Comparison of ENCODE assay signal across 8 mouse cellular contexts in genomic region chr6:71757039-71757894, GRCm38 (mm10). TPM values are rescaled to one million over a fixed set of nuclear protein-coding genes. Genes with fewer than 3 reads are reported as not detected.
DNase-seq lines count a peak whose midpoint lies in the region; ATAC-seq lines count a peak whose summit lies in the region.

No protein-coding gene starts in this region.

- H3K4me3 ChIP-seq in liver, embryonic 11.5 days (ENCODE audit: low read depth, low read length): no peak overlapping the region
- H3K4me3 ChIP-seq in neural tube, embryonic 11.5 days (ENCODE audit: low read depth, low read length): no peak overlapping the region

- H3K9me3 ChIP-seq in liver, embryonic 11.5 days (ENCODE audit: control insufficient read depth, low read length): no peaks in the 10 kb centered on the region
- H3K9me3 ChIP-seq in neural tube, embryonic 11.5 days (ENCODE audit: control insufficient read depth, low read length): no peaks in the 10 kb centered on the region

- peak; percentile 46 to 73 for DNase-seq in adrenal gland, adult (ENCODE audit: inconsistent age in 2 of 2, low spot score in 1 of 2)
- no peak for DNase-seq in adrenal gland, adult 18-20 months (ENCODE audit: low spot score in 2 of 2)
- DNase-seq in adrenal gland, postnatal 36 days: peak; percentile 40 to 55
- peak; percentile 62 to 69 for DNase-seq in frontal cortex, adult 2 months (ENCODE audit: extremely low spot score in 1 of 2, low spot score in 1 of 2)
- DNase-seq in liver, embryonic 11.5 days (ENCODE audit: low spot score): no peak
- DNase-seq in neural tube, embryonic 11.5 days (ENCODE audit: low spot score): peak; percentile 45
- DNase-seq in yolk sac, embryonic 10.5 days (ENCODE audit: low spot score): peak; percentile 17

- no peak overlapping the region for H3K27ac ChIP-seq in liver, embryonic 11.5 days (ENCODE audit: low read depth, low read length)
- no peak overlapping the region for H3K27ac ChIP-seq in neural tube, embryonic 11.5 days (ENCODE audit: low read depth, low read length)

- H3K36me3 ChIP-seq in liver, embryonic 11.5 days (ENCODE audit: control insufficient read depth, insufficient read depth, low read length): no peaks in the 10 kb centered on the region
- no peaks in the 10 kb centered on the region for H3K36me3 ChIP-seq in neural tube, embryonic 11.5 days (ENCODE audit: control insufficient read depth, insufficient read depth, low read length)

- no peaks in the 10 kb centered on the region for H3K27me3 ChIP-seq in liver, embryonic 11.5 days (replicated peaks; ENCODE audit: control insufficient read depth, insufficient read depth, low read length)
- H3K27me3 ChIP-seq in neural tube, embryonic 11.5 days (ENCODE audit: control insufficient read depth, insufficient read depth, low read length): no peaks in the 10 kb centered on the region

- H3K4me2 ChIP-seq in liver, embryonic 11.5 days: no peak overlapping the region
- H3K4me2 ChIP-seq in neural tube, embryonic 11.5 days (ENCODE audit: low read depth): no peak overlapping the region

- no peaks in the 10 kb centered on the region for H3K4me1 ChIP-seq in liver, embryonic 11.5 days (replicated peaks; ENCODE audit: control insufficient read depth, insufficient read depth, low read length)
- H3K4me1 ChIP-seq in neural tube, embryonic 11.5 days (ENCODE audit: control insufficient read depth, insufficient read depth, low read length): no peaks in the 10 kb centered on the region

- 48% methylated on average over 10 of the region's 10 CpGs for WGBS in liver, embryonic 11.5 days
- 59% methylated on average over 10 of the region's 10 CpGs for WGBS in neural tube, embryonic 11.5 days

- no peak overlapping the region for H3K9ac ChIP-seq in liver, embryonic 11.5 days (ENCODE audit: low read depth, low read length)
- no peak overlapping the region for H3K9ac ChIP-seq in neural tube, embryonic 11.5 days (ENCODE audit: low read length)

- peak; percentile 60 to 66 for ATAC-seq in hematopoietic stem cell, adult 5-6 weeks (replicated peaks in 1 of 2; ENCODE audit: insufficient read depth in 1 of 2, low FRiP score in 2 of 2, low TSS enrichment in 1 of 2, low read depth in 1 of 2, poor library complexity in 2 of 2, severe bottlenecking in 2 of 2)
- 0 out of 2 replicates have a peak, but pooled peaks have one; percentile 34 for ATAC-seq in liver, embryonic 11.5 days (replicated peaks; ENCODE audit: low FRiP score)
- no peak for ATAC-seq in neural tube, embryonic 11.5 days (ENCODE audit: insufficient read depth, low FRiP score, low TSS enrichment)

RNA-seq across cellular contexts. Expression of gene Reep1, which starts 49.9 kb away (rescaled TPM):
- 1 to 10 TPM; 4.1 to 4.4 TPM for total RNA-seq in adrenal gland, adult 18-20 months (2021)
- 1 to 10 TPM; 5.0 to 7.1 TPM for total RNA-seq in adrenal gland, postnatal 36 days (2021)
- polyA plus RNA-seq in frontal cortex, adult 2 months (2012; rRNA removed): 72.4 and 82.5 TPM in 2 replicates
- total RNA-seq in hematopoietic stem cell, adult 5-6 weeks (2017): 0.06 TPM in 1 of 2 replicates, not detected in the other
- polyA plus RNA-seq in liver, embryonic 11.5 days (2014; fragmentation: Nextera tagmentation; extraction: Ambion mirVana): 11.1 and 12.2 TPM in 2 replicates
- polyA plus RNA-seq in neural tube, embryonic 11.5 days (2014; fragmentation: Nextera tagmentation; extraction: Ambion mirVana): 99.3 and 118 TPM in 2 replicates

Comparison
In these comparisons a context has a peak if more than half of its experiments do, and no peak if none do; other contexts are left out.
1. DNase-seq: peak in adrenal gland, adult (2 of 2), adrenal gland, postnatal 36 days (2 of 2), frontal cortex, adult 2 months (2 of 2), neural tube, embryonic 11.5 days (single experiment) and yolk sac, embryonic 10.5 days (single experiment); none in adrenal gland, adult 18-20 months (0 of 2) and liver, embryonic 11.5 days (single experiment).